Mouse (Mus musculus): ENCODE results near the gene Gabbr1. TPM values are rescaled to one million over a fixed set of nuclear protein-coding genes. Genes with fewer than 3 reads are reported as not detected.

The Gabbr1 gene
- polyA plus RNA-seq, 1 experiment from 2014 or later: 6.9 TPM

DNA sequence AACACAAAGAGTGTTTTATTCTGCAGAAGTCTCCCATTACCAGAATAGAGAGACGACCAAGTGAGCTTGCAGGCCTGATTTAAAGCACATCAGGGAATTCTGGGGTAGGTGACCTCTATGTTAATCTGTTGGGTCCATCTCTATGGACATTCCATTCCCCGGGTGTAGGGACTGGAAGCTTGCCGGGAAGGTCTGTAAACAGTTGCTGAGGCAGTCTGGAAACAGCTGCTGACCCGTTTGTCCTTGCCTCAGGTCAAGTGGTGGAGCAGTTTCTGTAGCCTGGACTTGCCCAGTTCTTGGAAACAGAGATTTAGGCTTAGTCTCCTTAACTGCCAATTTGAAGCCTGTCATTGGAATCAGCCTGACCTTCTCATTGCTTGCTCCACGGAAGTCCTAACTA is 34.4 kb downstream of the Gabbr1 start:
- H3K36me3 ChIP-seq: peaks cover 1% of the 10 kb centered on the region
- no peak overlapping the region for H3K4me3 ChIP-seq
- H3K9ac ChIP-seq: no peak overlapping the region
- peaks cover 6% of the 10 kb centered on the region for H3K4me1 ChIP-seq
- H3K27ac ChIP-seq (replicated peaks): no peak overlapping the region
- WGBS: 11% methylated on average over 5 of the region's 5 CpGs
- H3K4me2 ChIP-seq: no peak overlapping the region
- no peak for ATAC-seq (ENCODE audit: extremely low read depth, insufficient number of reproducible peaks, low FRiP score, low TSS enrichment)
- no peaks in the 10 kb centered on the region for H3K9me3 ChIP-seq
- no peaks in the 10 kb centered on the region for H3K27me3 ChIP-seq (replicated peaks)

DNA sequence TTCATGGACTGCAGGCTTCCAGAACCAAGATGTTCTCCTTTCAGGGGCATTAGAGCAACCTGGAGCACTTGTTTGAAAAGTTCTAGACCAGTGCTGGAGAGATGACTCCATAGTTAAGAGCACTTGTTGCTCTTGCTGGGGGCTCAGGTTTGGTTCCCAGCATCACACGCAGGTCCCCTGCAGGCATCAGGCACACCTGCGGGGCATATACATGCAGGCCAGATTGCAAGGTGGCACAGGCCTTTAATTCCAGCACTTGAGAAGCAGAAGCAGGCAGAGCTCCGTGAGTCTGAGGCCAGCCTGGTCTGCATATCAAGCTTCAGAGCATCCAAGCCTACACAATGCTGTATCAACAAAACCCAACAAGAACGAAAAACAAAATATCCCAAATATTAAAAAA is 35.9 kb downstream of the Gabbr1 start:
- Histone ChIP-seq H3K27ac (replicated peaks) (no peak overlapping the region), H3K9ac (no peak overlapping the region), H3K27me3 (replicated peaks) (no peaks in the 10 kb centered on the region), H3K4me1 (peaks cover 6% of the 10 kb centered on the region), H3K4me3 (no peak overlapping the region), H3K4me2 (no peak overlapping the region), H3K9me3 (no peaks in the 10 kb centered on the region), H3K36me3 (no peaks in the 10 kb centered on the region)
- no peak for ATAC-seq (ENCODE audit: extremely low read depth, insufficient number of reproducible peaks, low FRiP score, low TSS enrichment)
- WGBS: 82% methylated on average over 4 of the region's 4 CpGs

DNA sequence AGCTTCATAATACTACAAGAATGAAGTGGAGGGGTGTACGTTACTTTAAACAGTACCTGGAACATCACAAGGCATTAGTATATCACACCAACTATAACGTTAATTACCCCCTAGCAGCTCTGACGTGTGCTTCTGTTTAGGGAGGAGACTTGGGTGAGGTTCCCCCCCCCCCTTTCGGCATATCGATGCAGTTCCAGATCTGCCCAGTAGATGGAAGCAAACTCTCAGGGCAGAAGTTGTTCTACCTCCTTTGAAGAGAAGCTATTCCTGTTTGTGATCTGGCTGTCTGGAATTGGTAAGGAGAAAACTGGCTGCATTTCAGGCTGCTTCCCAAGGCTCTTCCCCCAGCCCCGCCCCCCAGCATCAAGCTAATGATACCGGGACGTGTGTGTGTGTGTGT is 37.6 kb downstream of the Gabbr1 start:
- peaks cover 6% of the 10 kb centered on the region for H3K4me1 ChIP-seq
- H3K36me3 ChIP-seq: no peaks in the 10 kb centered on the region
- no peaks in the 10 kb centered on the region for H3K9me3 ChIP-seq
- H3K9ac ChIP-seq: no peak overlapping the region
- no peak overlapping the region for H3K27ac ChIP-seq (replicated peaks)
- WGBS: 1% methylated on average over 8 of the region's 8 CpGs
- no peaks in the 10 kb centered on the region for H3K27me3 ChIP-seq (replicated peaks)
- ATAC-seq (ENCODE audit: extremely low read depth, insufficient number of reproducible peaks, low FRiP score, low TSS enrichment): peak; percentile 19
- no peak overlapping the region; the same call in 1 of the 2 replicates for H3K4me2 ChIP-seq
- H3K4me3 ChIP-seq: no peak overlapping the region

DNA sequence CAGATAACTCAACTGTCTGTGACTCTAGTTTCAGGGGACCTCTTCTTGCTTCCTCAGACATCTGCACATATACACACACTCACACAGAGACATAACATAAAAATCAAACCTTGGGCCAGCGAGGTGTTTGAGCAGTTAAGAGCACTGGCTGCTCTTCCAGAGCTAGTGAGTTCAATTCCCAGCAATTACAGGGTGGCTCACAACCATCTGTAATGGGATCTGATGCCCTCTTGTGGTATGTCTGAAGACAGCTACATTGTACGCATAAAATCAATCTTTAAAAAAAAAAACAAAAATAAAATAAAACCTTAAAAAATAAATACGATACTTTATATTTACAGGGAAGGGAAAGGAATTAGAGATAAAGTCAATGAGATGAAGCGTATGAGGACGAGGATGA is 38.9 kb downstream of the Gabbr1 start:
- Histone ChIP-seq H3K27ac (replicated peaks) (no peak overlapping the region), H3K4me3 (no peak overlapping the region), H3K9ac (no peak overlapping the region), H3K27me3 (replicated peaks) (no peaks in the 10 kb centered on the region), H3K4me1 (peaks cover 6% of the 10 kb centered on the region), H3K4me2 (no peak overlapping the region), H3K36me3 (no peaks in the 10 kb centered on the region), H3K9me3 (no peaks in the 10 kb centered on the region)
- ATAC-seq (ENCODE audit: extremely low read depth, insufficient number of reproducible peaks, low FRiP score, low TSS enrichment): no peak
- WGBS: 55% methylated on average over 5 of the region's 5 CpGs

DNA sequence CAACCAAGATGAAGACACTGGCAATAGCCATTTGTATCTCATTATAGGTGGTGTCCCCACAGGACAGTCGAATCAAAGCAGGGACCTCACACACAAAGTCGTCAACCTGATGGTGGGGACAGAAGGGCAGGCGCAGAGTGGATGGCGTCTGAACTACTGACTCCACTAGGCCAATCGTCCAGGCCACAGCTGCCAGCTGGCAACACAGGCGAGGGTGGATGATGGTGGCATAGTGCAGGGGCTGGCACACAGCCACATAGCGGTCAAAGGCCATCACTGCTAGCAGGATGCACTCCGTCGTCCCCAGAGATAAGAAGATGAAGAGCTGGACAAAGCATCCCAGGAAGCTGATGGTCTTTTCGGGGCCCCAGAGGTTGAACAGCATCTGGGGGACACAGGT is 39.8 kb downstream of the Gabbr1 start:
- H3K27me3 ChIP-seq (replicated peaks): no peaks in the 10 kb centered on the region
- no peaks in the 10 kb centered on the region for H3K9me3 ChIP-seq
- H3K4me2 ChIP-seq: no peak overlapping the region
- H3K4me3 ChIP-seq: no peak overlapping the region
- H3K36me3 ChIP-seq: no peaks in the 10 kb centered on the region
- no peaks in the 10 kb centered on the region for H3K4me1 ChIP-seq
- no peak overlapping the region for H3K27ac ChIP-seq (replicated peaks)
- WGBS: 59% methylated on average over 10 of the region's 10 CpGs
- H3K9ac ChIP-seq: no peak overlapping the region
- ATAC-seq (ENCODE audit: extremely low read depth, insufficient number of reproducible peaks, low FRiP score, low TSS enrichment): no peak

DNA sequence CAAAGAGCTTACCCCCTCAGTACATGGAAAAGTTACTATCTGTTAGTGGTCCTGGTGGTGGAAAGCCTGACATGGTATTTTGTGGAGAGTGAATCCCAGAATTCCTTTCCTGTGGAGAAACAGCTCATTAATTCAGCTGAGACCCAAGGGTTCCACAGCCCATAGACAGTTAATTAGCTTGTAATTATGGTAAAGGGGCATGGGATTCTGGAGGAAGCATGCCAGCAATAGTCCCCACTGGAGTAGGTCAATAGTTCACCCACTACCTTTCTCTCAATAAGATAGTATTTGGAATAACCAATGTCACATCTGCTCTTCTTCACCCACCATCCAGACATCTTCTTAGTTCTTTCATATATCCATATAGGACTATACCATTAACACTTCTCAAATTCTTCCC is 42.6 kb downstream of the Gabbr1 start, which contains the start of gene Olfr90:
TSS of gene Olfr90 (minus strand) at position 101 of the 400 bp plus-strand sequence.
- Histone ChIP-seq H3K36me3 (no peaks in the 10 kb centered on the region), H3K27ac (replicated peaks) (no peak within 1 kb of the TSS), H3K27me3 (replicated peaks) (no peaks in the 10 kb centered on the region), H3K4me2 (no peak within 1 kb of the TSS), H3K9me3 (no peaks in the 10 kb centered on the region), H3K9ac (no peak within 1 kb of the TSS), H3K4me3 (no peak within 1 kb of the TSS), H3K4me1 (no peaks in the 10 kb centered on the region)
- no peak for ATAC-seq (ENCODE audit: extremely low read depth, insufficient number of reproducible peaks, low FRiP score, low TSS enrichment)

DNA sequence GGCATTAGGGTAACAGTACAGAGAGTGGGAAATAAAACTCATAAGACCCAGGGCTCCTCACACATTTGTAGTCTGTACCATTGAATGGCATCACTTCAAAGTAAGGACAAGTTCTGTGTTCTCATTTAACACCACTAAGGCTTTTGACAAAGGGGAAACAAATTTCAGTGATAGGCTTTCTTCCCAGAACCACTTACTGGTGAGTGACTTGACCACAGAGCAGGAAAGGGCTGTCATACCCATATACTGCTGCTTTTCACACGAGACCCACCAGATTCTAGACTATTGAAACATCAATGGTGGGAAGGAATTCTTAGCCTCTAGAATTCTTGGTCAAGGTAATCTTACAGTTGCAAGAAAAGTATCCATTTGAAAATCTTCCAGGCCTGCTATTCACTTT is 46.4 kb downstream of the Gabbr1 start:
- H3K4me1 ChIP-seq: no peaks in the 10 kb centered on the region
- no peak overlapping the region for H3K27ac ChIP-seq (replicated peaks)
- no peak for ATAC-seq (ENCODE audit: extremely low read depth, insufficient number of reproducible peaks, low FRiP score, low TSS enrichment)
- 67% methylated on average over 1 of the region's 1 CpGs for WGBS
- no peaks in the 10 kb centered on the region for H3K9me3 ChIP-seq
- no peak overlapping the region for H3K4me3 ChIP-seq
- H3K4me2 ChIP-seq: no peak overlapping the region
- no peak overlapping the region for H3K9ac ChIP-seq
- H3K27me3 ChIP-seq (replicated peaks): no peaks in the 10 kb centered on the region
- no peaks in the 10 kb centered on the region for H3K36me3 ChIP-seq

DNA sequence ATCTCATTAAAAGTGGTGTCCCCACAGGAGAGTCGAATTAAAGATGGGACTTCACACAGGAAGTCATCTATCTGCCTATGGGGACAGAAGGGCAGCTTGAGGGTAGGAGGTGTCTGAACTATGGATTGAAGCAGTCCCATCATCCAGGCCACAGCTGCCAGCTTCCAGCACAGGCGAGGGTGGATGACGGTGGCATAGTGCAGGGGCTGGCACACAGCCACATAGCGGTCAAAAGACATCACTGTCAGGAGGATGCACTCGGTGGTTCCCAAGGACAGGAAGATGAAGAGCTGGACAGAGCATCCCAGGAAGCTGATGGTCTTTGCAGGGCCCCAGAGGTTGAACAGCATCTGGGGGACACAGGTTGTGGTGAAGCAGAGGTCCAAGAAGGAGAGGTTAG is 47.5 kb downstream of the Gabbr1 start:
- Histone ChIP-seq H3K4me1 (no peaks in the 10 kb centered on the region), H3K4me3 (no peak overlapping the region), H3K4me2 (no peak overlapping the region), H3K36me3 (no peaks in the 10 kb centered on the region), H3K9ac (no peak overlapping the region), H3K27ac (replicated peaks) (no peak overlapping the region), H3K9me3 (no peaks in the 10 kb centered on the region), H3K27me3 (replicated peaks) (no peaks in the 10 kb centered on the region)
- no peak for ATAC-seq (ENCODE audit: extremely low read depth, insufficient number of reproducible peaks, low FRiP score, low TSS enrichment)
- 64% methylated on average over 5 of the region's 5 CpGs for WGBS

DNA sequence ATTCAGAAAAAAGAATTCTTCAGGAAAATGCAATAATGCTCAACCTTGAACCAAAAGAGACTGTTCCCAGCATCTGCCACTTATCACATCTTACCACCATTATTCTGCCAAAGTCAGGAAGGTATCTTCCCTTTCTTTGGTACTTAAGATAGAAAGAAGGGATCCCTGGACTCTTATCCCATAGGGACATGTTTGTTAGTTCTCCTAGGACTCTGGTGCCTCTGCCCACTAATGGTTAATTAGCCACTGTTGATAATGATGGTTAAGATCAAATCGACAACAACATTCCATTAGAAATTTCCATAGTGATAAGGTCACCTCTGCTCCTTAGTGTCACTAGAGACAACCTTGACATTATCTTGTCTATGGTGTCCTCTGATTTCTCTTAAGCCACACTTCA is 52.4 kb downstream of the Gabbr1 start, which contains the start of gene Olfr91:
TSS of gene Olfr91 (minus strand) at position 101 of the 400 bp plus-strand sequence.
- Histone ChIP-seq H3K36me3 (no peaks in the 10 kb centered on the region), H3K9me3 (no peaks in the 10 kb centered on the region), H3K9ac (no peak within 1 kb of the TSS), H3K4me1 (no peaks in the 10 kb centered on the region), H3K27ac (replicated peaks) (no peak within 1 kb of the TSS), H3K27me3 (replicated peaks) (no peaks in the 10 kb centered on the region), H3K4me3 (no peak within 1 kb of the TSS), H3K4me2 (no peak within 1 kb of the TSS)
- WGBS: 74% methylated on average over 1 of the region's 1 CpGs
- no peak for ATAC-seq (ENCODE audit: extremely low read depth, insufficient number of reproducible peaks, low FRiP score, low TSS enrichment)

DNA sequence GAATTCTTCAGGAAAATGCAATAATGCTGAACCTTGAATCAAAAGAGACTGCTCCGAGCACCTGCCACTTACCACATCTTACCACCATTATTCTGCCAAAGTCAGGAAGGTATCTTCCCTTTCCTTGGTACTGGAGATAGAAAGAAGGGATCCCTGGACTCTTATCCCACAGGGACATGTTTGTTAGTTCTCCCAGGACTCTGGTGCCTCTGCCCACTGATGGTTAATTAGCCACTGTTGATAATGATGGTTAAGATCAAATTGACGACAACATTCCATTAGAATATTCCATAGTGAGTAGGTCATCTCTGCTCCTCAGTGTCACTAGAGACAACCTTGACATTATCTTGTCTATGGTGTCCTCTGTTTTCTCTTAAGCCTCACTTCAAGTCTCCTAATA is 74.2 kb downstream of the Gabbr1 start, which contains the start of gene Olfr92:
TSS of gene Olfr92 (minus strand) at position 101 of the 400 bp plus-strand sequence.
- ATAC-seq (ENCODE audit: extremely low read depth, insufficient number of reproducible peaks, low FRiP score, low TSS enrichment): no peak
- H3K4me2 ChIP-seq: no peak within 1 kb of the TSS
- no peaks in the 10 kb centered on the region for H3K27me3 ChIP-seq (replicated peaks)
- no peak within 1 kb of the TSS for H3K4me3 ChIP-seq
- no peaks in the 10 kb centered on the region for H3K4me1 ChIP-seq
- no peaks in the 10 kb centered on the region for H3K36me3 ChIP-seq
- H3K9ac ChIP-seq: no peak within 1 kb of the TSS
- no peak within 1 kb of the TSS for H3K27ac ChIP-seq (replicated peaks)
- no peaks in the 10 kb centered on the region for H3K9me3 ChIP-seq
- 74% methylated on average over 2 of the region's 2 CpGs for WGBS
